Mouse (Mus musculus) embryo, embryonic 10.5 days (tissue): ENCODE results near the gene Unc5a.

Experiments
- DNase-seq: peaks from one replicate; pipeline ENCODE4 v3.0.0-alpha.2; 2015; ENCODE audit warnings: low spot score

Unc5a gene

GRCm38 (mm10) chr13:54955695-54956471 lies 6.7 kb downstream of the Unc5a start:
- peak; percentile 85 for DNase-seq

GRCm38 (mm10) chr13:54957281-54957680 lies 8.1 kb downstream of the Unc5a start:
- no peak for DNase-seq

DNA sequence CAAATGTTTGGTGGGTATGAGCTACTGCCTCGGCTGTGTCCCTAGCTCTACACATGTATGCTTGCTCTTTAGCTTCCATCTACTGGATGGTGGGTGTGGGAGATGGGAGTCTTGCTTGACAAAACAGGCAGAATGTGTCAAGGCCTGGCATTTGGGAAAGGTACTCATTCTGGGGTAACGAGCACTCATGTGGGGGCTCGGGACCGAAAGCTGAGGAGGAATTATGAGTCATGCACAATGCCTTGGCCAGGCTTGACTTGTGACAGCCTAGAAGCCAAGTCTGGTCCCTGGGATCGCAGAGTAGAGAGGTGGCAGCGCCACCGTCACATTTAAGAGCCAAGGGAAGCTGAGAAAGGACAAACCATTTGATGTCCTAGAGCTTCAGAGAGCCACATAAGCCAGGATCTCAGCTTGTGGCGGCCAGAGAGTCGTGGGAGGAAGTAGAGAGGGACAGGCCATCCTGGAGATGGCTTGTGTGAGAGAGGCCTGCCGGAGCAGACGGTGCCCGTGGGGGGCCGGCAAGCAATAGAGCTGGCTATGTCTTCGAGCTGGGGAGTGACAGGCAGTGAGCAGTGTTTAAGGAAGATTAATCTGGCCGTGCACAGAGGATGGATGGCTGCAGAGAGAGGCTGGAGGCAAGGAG lies 10.0 kb downstream of the Unc5a start:
- no peak for DNase-seq

DNA sequence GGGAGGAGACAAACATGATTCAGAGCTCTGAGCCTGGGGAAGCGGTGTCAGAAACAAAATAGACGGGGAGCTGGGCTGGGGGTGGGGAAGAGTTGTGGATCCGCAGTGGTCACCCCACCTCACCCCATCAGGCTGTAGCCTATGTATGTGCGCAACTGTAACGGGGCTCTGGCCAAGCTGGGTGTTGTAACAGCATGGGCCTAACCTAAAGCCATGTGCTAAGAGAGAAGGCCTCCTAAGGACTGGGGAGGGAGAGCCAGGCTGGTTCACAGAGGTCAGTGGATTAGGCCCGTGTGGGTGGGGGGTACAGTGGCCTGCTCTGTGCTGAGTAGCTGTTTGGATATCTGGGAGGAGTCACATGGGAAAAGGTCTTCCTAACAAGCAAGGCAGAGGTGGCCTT lies 10.6 kb downstream of the Unc5a start:
- DNase-seq, result no peak

GRCm38 (mm10) chr13:54960491-54960890 lies 11.3 kb downstream of the Unc5a start:
- no peak for DNase-seq

GRCm38 (mm10) chr13:54965256-54965655 lies 16.0 kb downstream of the Unc5a start:
- no peak for DNase-seq

DNA sequence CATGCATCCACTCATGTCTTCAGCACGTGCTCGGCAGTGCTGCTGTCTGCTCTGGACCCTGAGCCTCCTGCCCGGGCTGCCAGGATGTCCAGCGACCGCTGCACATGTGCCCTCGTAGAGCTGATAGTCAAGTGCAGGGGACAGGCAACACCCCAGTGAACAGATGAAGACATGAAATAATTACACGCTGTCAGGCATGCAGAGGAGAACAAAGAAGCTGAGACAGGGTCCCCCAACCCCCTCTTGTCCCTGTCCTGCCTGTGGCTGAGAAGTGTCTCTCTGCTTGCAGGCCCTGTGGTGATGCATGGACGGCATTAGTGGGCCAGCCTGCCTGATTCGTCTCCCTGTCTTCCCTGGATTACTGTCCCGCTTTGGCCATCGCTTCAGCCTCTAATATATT lies 18.3 kb downstream of the Unc5a start:
- DNase-seq, result no peak

GRCm38 (mm10) chr13:54968636-54969035 lies 19.4 kb downstream of the Unc5a start:
- DNase-seq, result no peak

- no peak for DNase-seq
Observed at GRCm38 (mm10) chr13:54969513-54969912, 20.3 kb downstream of the Unc5a start.

DNA sequence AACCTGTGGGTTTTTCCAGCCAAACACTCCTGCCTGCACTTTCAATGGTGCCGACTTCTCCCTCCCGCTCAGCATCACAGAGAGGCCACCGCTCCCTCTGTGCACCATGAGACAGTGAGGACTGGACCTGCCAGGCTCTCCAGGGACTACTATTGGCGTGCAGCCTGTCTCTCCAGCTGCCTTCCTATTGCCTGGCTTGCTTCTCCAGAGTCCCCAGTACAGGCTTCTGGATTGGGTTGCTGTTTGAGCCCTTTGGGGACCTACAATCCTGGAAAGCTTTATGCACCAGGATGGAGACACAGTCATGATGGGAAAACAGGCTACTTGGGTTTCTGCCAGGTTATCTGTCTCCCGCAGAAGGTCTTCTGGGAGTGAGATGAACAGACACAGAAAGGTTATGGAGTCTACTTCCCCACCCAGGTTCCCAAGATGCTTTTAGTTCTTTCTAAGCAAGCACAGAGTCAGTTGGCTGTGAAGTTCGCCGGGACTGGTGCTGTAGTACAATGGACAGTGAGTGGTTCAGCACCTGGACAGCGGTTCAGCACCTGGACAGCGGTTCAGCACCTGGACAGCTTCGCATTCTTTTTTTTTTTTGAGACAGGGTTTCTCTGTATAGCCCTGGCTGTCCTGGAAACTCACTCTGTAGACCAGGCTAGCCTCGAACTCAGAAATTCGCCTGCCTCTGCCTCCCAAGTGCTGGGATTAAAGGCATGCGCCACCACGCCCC lies 21.5 kb downstream of the Unc5a start:
- peak; percentile 69 for DNase-seq

- DNase-seq, result no peak
Observed at GRCm38 (mm10) chr13:54975546-54975945, 26.3 kb downstream of the Unc5a start.

DNA sequence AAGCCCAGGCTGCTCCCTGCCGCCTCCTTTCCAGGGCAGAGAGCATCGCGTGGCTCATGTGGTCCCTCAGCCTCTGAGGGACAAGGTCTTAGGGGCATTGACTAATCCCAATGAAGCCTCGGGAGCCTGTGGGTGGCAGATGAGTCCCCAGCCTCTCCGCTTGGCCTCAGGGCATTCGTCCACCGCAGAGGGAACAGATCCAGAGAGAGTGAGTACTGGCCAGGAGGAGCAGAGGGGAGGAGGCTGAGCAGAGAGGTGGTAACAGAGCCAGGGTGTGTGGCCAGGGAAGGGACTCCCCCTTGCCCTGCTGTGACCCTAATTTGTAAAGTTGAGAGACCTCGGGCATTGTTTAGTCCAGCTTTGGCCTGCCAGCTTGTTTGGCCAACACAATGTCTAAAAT lies 29.6 kb downstream of the Unc5a start:
- DNase-seq, result no peak

DNA sequence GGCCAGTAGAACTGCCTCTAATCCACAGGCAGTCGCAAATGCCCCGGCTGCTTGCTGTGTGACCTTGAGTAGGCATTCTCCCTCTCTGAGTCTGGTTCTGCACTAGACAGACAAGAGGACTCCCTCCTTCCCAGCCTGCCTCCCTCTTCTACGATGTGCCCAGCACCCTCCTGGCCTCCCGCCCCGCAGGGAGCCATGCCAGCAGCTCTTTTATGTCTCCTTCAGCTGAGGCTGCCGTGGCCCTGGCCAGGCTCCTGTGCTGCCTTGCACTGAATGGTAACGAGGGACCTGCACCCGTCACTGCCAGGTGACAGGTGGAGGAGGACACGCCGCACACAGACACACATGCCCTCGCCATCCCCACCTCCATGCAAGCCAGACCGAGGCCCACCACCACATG lies 31.7 kb downstream of the Unc5a start:
- no peak for DNase-seq

DNA sequence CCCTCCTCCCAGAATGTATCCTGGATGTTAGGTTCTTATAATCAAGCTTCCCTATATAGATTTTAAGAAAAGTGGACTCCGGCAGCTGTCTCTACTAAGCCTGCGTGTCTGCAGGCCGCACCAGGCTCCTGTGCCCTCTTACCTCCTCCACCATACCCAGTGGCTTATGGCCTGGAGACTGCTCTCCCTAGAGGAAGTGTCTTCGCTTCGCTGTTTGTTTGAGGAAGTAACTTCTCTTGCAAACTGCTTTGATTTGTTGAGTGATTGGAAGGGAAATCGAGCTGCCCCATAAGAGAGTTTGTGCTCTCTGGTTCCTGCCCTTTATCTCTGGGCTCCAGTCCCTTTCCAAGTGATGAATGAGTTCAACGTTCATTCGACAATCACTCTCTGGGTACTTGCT lies 33.8 kb downstream of the Unc5a start:
- no peak for DNase-seq

DNA sequence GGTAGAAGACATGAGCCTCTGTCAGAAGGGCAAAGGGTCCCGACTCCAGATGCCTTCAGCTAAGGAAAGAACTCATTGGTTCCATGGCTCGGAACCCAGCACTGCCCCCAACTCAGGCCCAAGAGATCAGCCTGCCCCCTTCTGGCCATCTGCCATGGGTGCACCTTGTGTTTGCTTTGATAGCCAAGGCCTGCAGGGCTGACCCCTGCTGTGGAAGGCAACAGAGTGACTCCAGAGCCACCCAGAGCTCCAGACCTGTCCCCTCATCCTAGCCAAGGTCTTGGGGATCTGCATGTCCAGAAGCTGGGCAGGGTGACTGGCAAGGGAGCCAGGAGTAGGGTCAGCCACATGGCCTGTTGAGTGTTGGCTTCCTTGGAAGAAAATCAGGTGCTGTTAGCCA lies 34.4 kb downstream of the Unc5a start:
- peak; percentile 65 for DNase-seq

GRCm38 (mm10) chr13:54987405-54987804 lies 38.2 kb downstream of the Unc5a start:
- no peak for DNase-seq

- no peak for DNase-seq
Observed at GRCm38 (mm10) chr13:54988181-54988760, 39.1 kb downstream of the Unc5a start.

DNA sequence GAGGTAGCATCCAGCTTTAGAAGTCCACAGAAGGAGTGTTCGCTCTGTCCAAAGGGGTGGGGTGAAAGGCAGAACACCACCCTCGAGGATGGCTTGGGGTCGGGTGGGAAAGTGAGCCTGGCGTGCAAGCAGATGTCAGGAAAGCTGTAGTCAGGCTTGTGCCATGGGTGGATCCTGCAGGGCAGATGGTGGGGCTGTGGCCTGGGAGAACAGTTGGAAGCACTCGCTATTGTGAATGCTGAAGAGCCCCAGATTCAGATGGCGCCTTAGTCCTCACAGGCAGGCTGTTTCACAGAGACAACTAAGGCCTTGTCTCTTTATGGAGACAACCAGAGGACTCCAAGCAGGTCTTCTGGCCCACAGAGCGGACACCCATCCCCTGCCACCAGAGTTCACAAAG lies 43.0 kb downstream of the Unc5a start:
- DNase-seq, result no peak

DNA sequence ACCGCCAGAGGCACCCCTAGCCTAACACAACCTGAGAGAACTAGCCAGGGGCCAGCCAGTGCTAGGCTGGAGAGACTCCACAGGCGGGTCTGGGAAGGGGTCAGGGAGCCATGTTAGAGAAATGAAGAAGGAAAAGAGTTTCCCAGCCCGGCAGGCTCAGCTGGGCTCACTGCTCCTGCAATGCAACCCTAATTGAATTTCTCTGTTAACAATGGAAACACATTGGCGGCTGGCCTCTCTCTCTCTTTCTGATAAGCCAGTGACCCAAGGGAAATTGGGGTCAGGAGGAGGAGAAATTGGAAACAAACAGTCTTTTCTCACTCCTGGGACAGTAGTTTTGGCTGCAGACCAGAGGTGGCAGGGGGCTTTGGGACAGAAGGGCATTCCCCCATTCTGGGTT lies 45.4 kb downstream of the Unc5a start:
- DNase-seq, result peak; percentile 85

DNA sequence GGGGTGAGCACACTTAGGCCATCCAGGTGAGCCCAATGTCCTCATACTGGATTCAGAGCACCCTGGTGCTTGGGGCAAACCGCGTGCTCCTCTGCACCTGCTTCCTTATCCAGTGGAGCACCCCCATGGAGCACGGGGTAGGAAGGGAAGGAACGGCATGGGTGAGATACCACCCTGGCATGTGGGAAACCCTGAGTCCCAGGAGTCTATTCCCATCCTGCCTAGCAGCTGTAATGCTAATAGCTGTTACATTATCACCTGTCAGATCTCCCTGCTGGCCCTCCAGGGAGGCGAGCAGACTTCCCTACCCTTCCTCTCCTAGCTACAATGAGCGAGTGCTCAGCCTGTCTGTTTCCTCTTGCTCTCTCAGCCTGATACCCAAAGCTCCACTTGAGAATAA lies 46.0 kb downstream of the Unc5a start:
- no peak for DNase-seq

DNA sequence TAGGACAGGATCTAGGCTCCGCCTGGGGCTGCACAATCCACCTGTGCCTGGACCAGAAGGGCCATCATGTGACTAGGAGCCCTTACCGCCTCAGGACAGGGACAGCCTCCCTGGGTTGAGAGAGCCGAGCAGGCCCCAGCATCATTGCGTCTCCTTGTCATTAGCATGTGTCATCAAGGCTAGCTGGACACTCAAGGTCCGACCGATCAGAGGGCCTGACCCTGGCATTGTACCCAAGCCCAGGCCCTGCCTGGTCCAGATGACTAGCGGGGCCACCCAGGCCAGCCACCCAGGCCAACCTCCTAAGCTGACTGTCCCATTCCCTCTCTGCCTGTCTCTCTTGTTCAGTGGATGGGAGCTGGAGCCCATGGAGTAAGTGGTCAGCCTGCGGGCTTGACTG lies 48.4 kb downstream of the Unc5a start:
- DNase-seq, result no peak

DNA sequence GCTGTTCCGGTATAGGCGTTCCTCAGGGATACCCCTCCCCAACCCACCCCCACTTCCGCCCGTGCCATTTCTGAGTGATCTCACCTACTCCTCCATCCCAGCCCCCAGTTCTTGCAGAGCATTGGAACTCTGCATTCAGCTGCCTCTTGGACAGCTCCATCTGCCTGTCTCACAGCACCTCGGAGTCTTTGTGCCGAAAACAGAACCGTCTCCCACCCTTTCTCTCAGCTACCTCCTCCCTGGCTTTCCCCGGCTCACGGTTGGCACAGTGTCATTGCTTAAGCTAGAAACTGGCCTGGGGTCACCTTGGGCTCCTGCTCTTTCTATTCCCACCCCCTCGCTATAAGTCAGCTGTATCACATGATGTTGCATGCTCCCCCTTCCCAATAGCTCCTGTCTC lies 51.2 kb downstream of the Unc5a start:
- no peak for DNase-seq

DNA sequence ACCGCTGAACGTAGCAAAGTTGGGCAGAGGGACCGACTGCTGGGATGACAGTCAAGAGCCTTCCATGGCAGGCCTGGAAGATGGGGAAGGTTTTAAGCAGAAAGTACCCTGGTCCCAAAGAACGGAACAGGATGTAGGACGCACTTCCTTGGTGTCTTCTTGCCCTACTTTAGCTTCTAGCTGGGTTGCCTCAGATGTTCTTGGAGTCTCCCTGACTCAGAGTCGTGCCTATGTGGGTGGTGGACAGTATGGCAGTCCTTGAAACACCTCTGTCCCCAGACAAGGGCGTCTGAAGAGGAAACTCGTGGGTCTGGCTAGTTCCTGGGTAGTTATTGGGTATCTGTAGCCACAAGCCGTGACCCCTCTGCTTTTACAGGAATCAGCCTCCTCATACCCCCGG lies 52.9 kb downstream of the Unc5a start:
- DNase-seq, result no peak
